Mouse (Mus musculus): ENCODE measurements at regions not wholly inside any gene's neighbourhood (a gene's known extent, or its start where the extent isn't known, plus 50 kb on each side); places are given as distances from the start of the nearest gene placed in this dataset.
"Not testable (repeated sequence)": the region's sequence is repeated elsewhere in the genome, so short reads cannot be mapped to it uniquely, and the experiment has no call there.

DNA sequence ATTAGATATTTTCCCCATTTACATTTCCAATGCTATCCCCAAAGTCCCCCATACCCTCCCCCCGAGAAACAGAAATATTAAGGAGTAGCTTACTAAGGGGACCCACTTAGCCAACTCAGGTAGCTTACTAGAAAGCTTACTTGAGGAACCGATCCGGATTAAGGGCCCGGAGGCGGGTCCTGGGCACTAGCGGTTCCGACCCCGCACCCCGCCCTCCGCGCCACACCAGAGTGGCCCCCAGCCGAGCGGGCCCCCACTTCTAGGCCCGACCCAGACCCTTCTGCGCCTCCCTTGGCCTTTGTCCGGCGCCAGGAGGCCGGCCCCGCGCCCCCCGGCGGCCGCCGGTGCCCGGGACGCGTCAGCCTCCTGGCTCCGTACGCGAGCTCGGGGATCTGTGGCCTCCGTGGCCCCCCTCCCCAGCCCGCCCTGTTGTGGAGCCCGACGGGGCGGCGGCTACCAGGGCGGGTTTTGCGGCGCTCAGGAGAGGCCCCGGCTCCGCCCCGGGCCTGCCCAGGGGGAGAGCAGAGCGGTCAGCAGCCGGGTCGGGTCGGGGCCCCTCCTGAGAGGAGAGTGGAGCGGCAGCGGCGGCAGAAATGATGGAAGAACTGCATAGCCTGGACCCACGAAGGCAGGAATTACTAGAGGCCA, 106.5 kb downstream of the Zfp600 start:
- H3K4me1 ChIP-seq (ENCODE audit: control insufficient read depth, low read depth, low read length); H3K9ac ChIP-seq (ENCODE audit: low read depth, low read length); H3K27me3 ChIP-seq (ENCODE audit: control insufficient read depth, insufficient read depth, low read depth, low read length); H3K36me3 ChIP-seq (ENCODE audit: control insufficient read depth, insufficient read depth); H3K27ac ChIP-seq (ENCODE audit: low read length); H3K9me3 ChIP-seq (replicated peaks; ENCODE audit: control insufficient read depth, low read length): not testable (repeated sequence)
- 11% methylated on average over 28 of the region's 51 CpGs for WGBS (ENCODE audit: insufficient replicate concordance)
- ATAC-seq (ENCODE audit: low read depth): peak; percentile 86
- H3K4me2 ChIP-seq (ENCODE audit: low read depth, low read length): peak overlapping the region; percentile 50
- peak overlapping the region; percentile 41 for H3K4me3 ChIP-seq (ENCODE audit: low read depth, low read length)

DNA sequence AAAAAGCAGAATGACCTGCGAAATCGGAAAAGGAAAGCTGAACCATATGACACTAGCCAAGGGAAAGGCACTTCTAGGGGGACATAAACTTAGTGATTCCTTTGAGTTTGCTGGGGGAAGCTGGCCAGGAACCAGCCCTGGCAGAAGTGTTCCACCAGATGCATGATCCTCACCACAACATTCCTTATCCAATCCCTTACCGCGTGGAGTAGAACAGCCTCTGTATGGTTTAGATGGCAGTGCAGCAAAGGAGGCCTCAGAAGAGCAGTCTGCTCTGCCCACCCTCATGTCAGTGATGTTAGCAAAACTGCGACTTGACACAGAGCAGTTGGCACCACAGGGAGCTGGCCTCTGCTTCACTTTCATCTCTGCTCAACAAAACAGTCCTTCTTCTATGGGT, 107.2 kb downstream of the Zfp600 start:
- peak overlapping the region; percentile 50 for H3K4me2 ChIP-seq (ENCODE audit: low read depth, low read length)
- 58% methylated on average over 2 of the region's 5 CpGs for WGBS (ENCODE audit: insufficient replicate concordance)
- not testable (repeated sequence) for H3K4me3 ChIP-seq (ENCODE audit: low read depth, low read length); H3K9me3 ChIP-seq (replicated peaks; ENCODE audit: control insufficient read depth, low read length); ATAC-seq (ENCODE audit: low read depth); H3K36me3 ChIP-seq (ENCODE audit: control insufficient read depth, insufficient read depth); H3K9ac ChIP-seq (ENCODE audit: low read depth, low read length); H3K4me1 ChIP-seq (ENCODE audit: control insufficient read depth, low read depth, low read length); H3K27ac ChIP-seq (ENCODE audit: low read length); H3K27me3 ChIP-seq (ENCODE audit: control insufficient read depth, insufficient read depth, low read depth, low read length)

DNA sequence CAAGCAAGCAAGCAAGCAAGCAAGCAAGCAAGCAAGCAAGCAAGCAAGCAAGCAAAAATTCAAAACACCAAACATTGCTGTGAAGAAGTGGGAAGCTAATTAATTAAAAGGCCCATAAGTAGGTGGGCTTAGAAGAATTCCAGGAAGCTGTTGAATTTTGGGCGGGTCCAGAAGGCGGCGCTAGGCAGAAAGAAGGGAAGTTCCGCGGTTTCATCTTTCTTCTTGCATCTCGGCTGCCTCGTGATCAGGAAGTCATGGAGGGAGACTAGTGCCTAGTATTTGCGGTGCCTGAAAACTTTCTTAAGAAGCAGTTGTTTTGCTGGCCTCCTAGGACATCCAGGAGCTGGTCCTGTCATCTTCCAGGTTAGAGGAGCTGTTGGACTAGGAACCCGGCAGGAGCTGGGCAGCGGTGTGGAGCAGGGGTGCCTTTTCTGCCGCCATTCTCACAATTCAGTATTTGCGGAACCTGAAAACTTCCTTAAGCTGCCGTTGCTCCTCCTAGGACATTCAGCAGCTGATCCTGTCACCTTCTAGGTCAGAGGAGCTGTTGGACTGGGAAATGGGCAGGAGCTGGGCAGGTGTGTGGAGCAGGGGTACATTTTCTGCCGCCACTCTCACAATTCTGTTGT, 113.6 kb downstream of the Zfp600 start:
- H3K9me3 ChIP-seq (replicated peaks; ENCODE audit: control insufficient read depth, low read length); H3K27me3 ChIP-seq (ENCODE audit: control insufficient read depth, insufficient read depth, low read depth, low read length); H3K4me1 ChIP-seq (ENCODE audit: control insufficient read depth, low read depth, low read length); H3K9ac ChIP-seq (ENCODE audit: low read depth, low read length); H3K4me2 ChIP-seq (ENCODE audit: low read depth, low read length); H3K36me3 ChIP-seq (ENCODE audit: control insufficient read depth, insufficient read depth); H3K4me3 ChIP-seq (ENCODE audit: low read depth, low read length); H3K27ac ChIP-seq (ENCODE audit: low read length); ATAC-seq (ENCODE audit: low read depth): not testable (repeated sequence)
- WGBS (ENCODE audit: insufficient replicate concordance): no CpG with 5 or more reads among the region's 14 CpGs

All from liver, embryonic 16.5 days (tissue).